Mouse (Mus musculus) stomach, postnatal 0 days (tissue): ENCODE results near the gene Bpifb2. TPM values are rescaled to one million over a fixed set of nuclear protein-coding genes. Genes with fewer than 3 reads are reported as not detected.
"Not testable (repeated sequence)": the region's sequence is repeated elsewhere in the genome, so short reads cannot be mapped to it uniquely, and the experiment has no call there.

Experiments
- ATAC-seq: fragments of 200-750 bp; cut with Nextera tagmentation; 2 replicates; pipeline ENCODE4 v1.8.0; 2017; ENCODE audit not compliant: low FRiP score, low TSS enrichment
- DNase-seq: peaks from one replicate; pipeline ENCODE4 v3.0.0-alpha.2; 2016; ENCODE audit warnings: low spot score
- H3K27ac ChIP-seq: fragments of 300-500 bp; sonication (generic); replicated peaks from 2 replicates; pipeline ENCODE4 v1.5.1; 2014; ENCODE audit warnings: mild to moderate bottlenecking, control low read depth
- H3K27me3 ChIP-seq: fragments of 300-500 bp; sonication (generic); 2 replicates; pipeline ENCODE4 v1.6.1; 2014; ENCODE audit warnings: low read length; ENCODE audit not compliant: control insufficient read depth, insufficient read depth
- H3K36me3 ChIP-seq: fragments of 300-500 bp; sonication (generic); 2 replicates; pipeline ENCODE4 v1.6.1; 2014; ENCODE audit warnings: low read length, mixed read lengths; ENCODE audit not compliant: control insufficient read depth, insufficient read depth
- H3K4me1 ChIP-seq: fragments of 300-500 bp; sonication (generic); replicated peaks from 2 replicates; pipeline ENCODE4 v1.6.1; 2014; ENCODE audit warnings: antibody characterized with exemption; ENCODE audit not compliant: control insufficient read depth, insufficient read depth
- H3K4me2 ChIP-seq: fragments of 300-500 bp; sonication (generic); replicated peaks from 2 replicates; pipeline ENCODE4 v1.6.1; 2014; ENCODE audit warnings: low read depth, mild to moderate bottlenecking, control low read depth, moderate library complexity
- H3K4me3 ChIP-seq: fragments of 300-500 bp; sonication (generic); 2 replicates; pipeline ENCODE4 v1.5.1; 2014; ENCODE audit warnings: low read depth, low read length, control low read depth
- H3K9ac ChIP-seq: fragments of 300-500 bp; sonication (generic); 2 replicates; pipeline ENCODE4 v1.6.1; 2014; ENCODE audit warnings: mild to moderate bottlenecking, low read length, control low read depth, mixed read lengths
- H3K9me3 ChIP-seq: fragments of 300-500 bp; sonication (generic); 2 replicates; pipeline ENCODE4 v1.6.1; 2016; ENCODE audit warnings: low read length; ENCODE audit not compliant: control insufficient read depth
- CTCF ChIP-seq: IDR thresholded peaks from 2 replicates; pipeline ENCODE4 v1.5.1; 2016; ENCODE audit warnings: antibody characterized with exemption, low read depth, mild to moderate bottlenecking, moderate library complexity
- EP300 ChIP-seq: optimal IDR thresholded peaks from 2 replicates; pipeline ENCODE3; 2016; ENCODE audit warnings: antibody characterized with exemption
- WGBS: fragments of 180-500 bp; shearing (Covaris S2); extraction: QIAGEN DNeasy Blood & Tissue Kit; methylation state at CpG from one replicate; pipeline ENCODE4 v1.1.7; 2014; 5-methylcytosine and 5-hydroxymethylcytosine counted together
- polyA plus RNA-seq: library from polyadenylated mRNA; unstranded; fragments of >200 nt; fragmentation: Nextera tagmentation; extraction: Ambion mirVana; gene quantifications from 2 replicates; pipeline ENCODE4 v1.2.1, GENCODE M21; 2015

Bpifb2 gene
- polyA plus RNA-seq = not detected in 2 replicates

DNA sequence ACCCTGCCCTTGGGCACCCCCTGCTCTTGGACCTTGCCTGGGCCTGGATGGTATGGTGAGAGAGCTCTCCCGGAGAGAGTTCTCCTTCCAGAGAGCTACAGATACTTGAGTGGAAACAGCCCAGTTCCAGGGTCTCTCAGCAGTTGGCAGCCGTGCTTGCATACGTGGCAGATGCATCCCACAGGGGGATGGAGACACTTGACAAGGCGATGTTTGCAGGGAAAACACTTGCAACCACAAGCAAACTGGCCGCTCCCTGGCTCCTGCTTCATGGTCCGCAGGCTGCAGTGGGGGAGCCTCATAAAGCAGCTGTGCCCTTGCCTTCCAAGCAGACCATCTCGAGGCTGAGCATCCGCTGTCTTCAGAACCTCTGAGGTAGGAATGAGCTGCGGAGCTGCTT is at the start of gene Bpifb2:
Gene Bpifb2 (plus strand): TSS at position 301 of the 400 bp plus-strand sequence.
- no peak within 1 kb of the TSS for H3K27ac ChIP-seq
- DNase-seq (no peak), ATAC-seq (no peak)
- H3K4me1 ChIP-seq = no peaks in the 10 kb centered on the region
- H3K4me3 ChIP-seq = no peak within 1 kb of the TSS
- no peaks in the 10 kb centered on the region for H3K27me3 ChIP-seq
- no peak within 1 kb of the TSS for H3K4me2 ChIP-seq
- no peak within 1 kb of the TSS for H3K9ac ChIP-seq
- TF ChIP-seq EP300 (no peak), CTCF (no peak)
- WGBS = 59% methylated on average over 9 of the region's 9 CpGs
- H3K36me3 ChIP-seq = no peaks in the 10 kb centered on the region
- no peaks in the 10 kb centered on the region for H3K9me3 ChIP-seq

GRCm38 (mm10) chr2:153825900-153826299 is 48.9 kb upstream of the Bpifb2 start:
- 77% methylated on average over 31 of the region's 32 CpGs for WGBS
- not testable (repeated sequence) for H3K4me1 ChIP-seq, DNase-seq, H3K27ac ChIP-seq, H3K4me3 ChIP-seq, H3K4me2 ChIP-seq, ATAC-seq, H3K36me3 ChIP-seq, H3K9ac ChIP-seq, H3K27me3 ChIP-seq, H3K9me3 ChIP-seq

GRCm38 (mm10) chr2:153827171-153827830 is 47.5 kb upstream of the Bpifb2 start:
- Histone ChIP-seq H3K4me2 (no peak overlapping the region), H3K9me3 (no peaks in the 10 kb centered on the region), H3K27ac (no peak overlapping the region), H3K4me1 (no peaks in the 10 kb centered on the region), H3K36me3 (no peaks in the 10 kb centered on the region), H3K4me3 (no peak overlapping the region), H3K27me3 (no peaks in the 10 kb centered on the region), H3K9ac (no peak overlapping the region)
- 84% methylated on average over 8 of the region's 8 CpGs for WGBS
- no peak for TF ChIP-seq EP300
- no peak for TF ChIP-seq CTCF
- DNase-seq = no peak
- ATAC-seq = no peak

- Histone ChIP-seq H3K4me1 (no peaks in the 10 kb centered on the region), H3K27ac (no peak overlapping the region), H3K27me3 (no peaks in the 10 kb centered on the region), H3K4me2 (no peak overlapping the region), H3K9me3 (no peaks in the 10 kb centered on the region), H3K9ac (no peak overlapping the region), H3K4me3 (no peak overlapping the region), H3K36me3 (no peaks in the 10 kb centered on the region)
- WGBS = 70% methylated on average over 7 of the region's 7 CpGs
- DNase-seq (no peak), ATAC-seq (no peak)
- TF ChIP-seq EP300 (no peak), CTCF (no peak)
Observed at GRCm38 (mm10) chr2:153828704-153829103, 46.1 kb upstream of the Bpifb2 start.

DNA sequence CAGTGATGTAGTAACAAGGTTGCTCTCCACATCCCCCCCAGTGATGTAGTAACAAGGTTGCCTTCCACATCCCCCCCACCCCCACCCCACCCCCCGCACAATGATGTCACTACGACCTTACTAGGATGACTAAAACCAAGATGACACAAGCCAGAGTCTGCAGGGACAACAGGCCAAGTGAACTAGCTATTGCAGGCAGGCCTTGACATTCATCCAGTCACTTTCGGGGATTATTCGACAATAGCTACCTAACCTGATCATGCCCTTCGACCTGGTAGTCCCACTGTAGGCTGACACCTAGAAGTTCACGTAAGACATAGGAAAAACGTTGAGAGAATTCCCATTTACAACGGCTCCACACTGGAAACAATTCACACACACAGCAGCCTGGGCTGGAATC is 41.6 kb upstream of the Bpifb2 start:
- H3K4me1 ChIP-seq = no peaks in the 10 kb centered on the region
- ATAC-seq (no peak), DNase-seq (no peak)
- no peak overlapping the region for H3K27ac ChIP-seq
- no peaks in the 10 kb centered on the region for H3K36me3 ChIP-seq
- no peaks in the 10 kb centered on the region for H3K9me3 ChIP-seq
- H3K27me3 ChIP-seq = no peaks in the 10 kb centered on the region
- no peak overlapping the region for H3K4me3 ChIP-seq
- no peak overlapping the region for H3K9ac ChIP-seq
- TF ChIP-seq CTCF = no peak
- H3K4me2 ChIP-seq = no peak overlapping the region
- 85% methylated on average over 8 of the region's 8 CpGs for WGBS

DNA sequence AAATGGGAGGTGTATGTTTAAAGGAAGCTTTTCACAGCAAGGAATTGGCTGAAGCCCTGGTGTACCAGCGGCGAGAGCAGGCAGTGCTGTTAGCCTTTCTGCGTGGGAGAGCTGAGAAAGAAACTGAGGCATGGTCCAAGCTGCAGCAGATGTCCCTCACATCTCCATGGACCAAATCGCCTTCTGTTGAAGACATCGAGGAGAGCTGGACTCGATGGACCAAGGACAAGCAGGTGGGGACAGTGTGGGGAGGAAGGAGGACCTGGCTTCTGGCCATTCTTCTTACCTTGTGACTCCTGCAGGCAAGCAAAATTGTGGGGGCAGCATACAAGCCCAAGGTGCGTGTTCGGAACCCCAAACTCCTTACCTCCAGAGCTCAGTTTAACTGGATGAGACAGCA is 32.0 kb upstream of the Bpifb2 start:
- H3K4me2 ChIP-seq = no peak overlapping the region
- DNase-seq = no peak
- H3K36me3 ChIP-seq = no peaks in the 10 kb centered on the region
- no peak overlapping the region for H3K9ac ChIP-seq
- no peaks in the 10 kb centered on the region for H3K27me3 ChIP-seq
- H3K4me3 ChIP-seq = no peak overlapping the region
- ATAC-seq = no peak
- no peaks in the 10 kb centered on the region for H3K4me1 ChIP-seq
- no peak for TF ChIP-seq CTCF
- no peak for TF ChIP-seq EP300
- no peaks in the 10 kb centered on the region for H3K9me3 ChIP-seq
- WGBS = 84% methylated on average over 8 of the region's 8 CpGs
- no peak overlapping the region for H3K27ac ChIP-seq
